Mouse (Mus musculus): Measurements from ENCODE around the gene Gpc6. TPM values are rescaled to one million over a fixed set of nuclear protein-coding genes. Genes with fewer than 3 reads are reported as not detected.

The Gpc6 gene
- total and polyA plus RNA-seq, 3 experiments: not detected

DNA sequence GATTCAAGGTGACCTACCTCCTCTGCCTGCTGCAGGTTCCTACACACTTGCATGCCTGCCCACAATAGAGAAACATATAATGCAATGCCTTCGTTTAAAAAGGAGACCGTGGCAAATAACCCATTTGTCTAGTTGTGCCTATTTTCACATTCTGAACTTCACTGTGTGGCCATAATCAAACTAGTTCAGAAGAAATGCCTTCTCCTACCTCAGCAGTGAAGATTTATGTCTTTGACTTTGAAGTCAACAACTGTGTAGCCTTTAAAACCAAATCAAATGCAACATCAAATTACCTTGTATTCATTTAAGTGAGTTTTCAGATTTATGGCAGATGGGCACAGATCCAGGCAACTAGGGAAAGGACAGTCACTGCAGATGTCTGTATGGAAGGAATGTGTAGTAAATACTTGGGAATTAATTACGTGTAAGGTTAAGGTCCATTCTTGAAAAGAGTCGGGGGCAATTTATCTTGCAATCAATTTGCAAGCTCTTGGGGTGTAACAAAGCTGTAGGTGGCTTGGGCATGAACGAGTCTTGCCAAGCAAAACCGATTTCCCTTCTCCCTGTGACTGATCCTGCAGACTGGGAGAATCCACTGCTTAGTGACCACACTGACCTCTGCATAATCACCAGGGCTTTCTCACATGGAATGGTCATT is 494.6 kb downstream of the Gpc6 start:
- H3K9ac ChIP-seq (ENCODE audit: insufficient read depth, low read depth): no peak overlapping the region
- H3K4me2 ChIP-seq (ENCODE audit: insufficient read depth, low read depth, poor library complexity, severe bottlenecking): no peak overlapping the region
- DNase-seq (ENCODE audit: extremely low read depth): no peak
- H3K27ac ChIP-seq (ENCODE audit: insufficient read depth, low read depth): no peak overlapping the region
- H3K9me3 ChIP-seq (replicated peaks; ENCODE audit: low read length): no peaks in the 10 kb centered on the region
- H3K27me3 ChIP-seq (replicated peaks): no peaks in the 10 kb centered on the region
- in situ Hi-C loops (cut with MboI; ENCODE audit: low pct_ligation_motif_present, low pct_unique_long_range_greater_than_20kb, low sequenced_read_pairs): no loop called here
- H3K79me2 ChIP-seq (replicated peaks; ENCODE audit: control insufficient read depth, extremely low read depth, insufficient read depth, poor library complexity, severe bottlenecking): no peaks in the 10 kb centered on the region
- dilution Hi-C loops (cut with MboI; ENCODE audit: extremely low pct_ligation_motif_present, extremely low pct_unique_long_range_greater_than_20kb, low sequenced_read_pairs): no loop called here
- H3K4me1 ChIP-seq (ENCODE audit: control insufficient read depth in 1 of 2, insufficient read depth in 2 of 2): no peaks in the 10 kb centered on the region
- H3K36me3 ChIP-seq (replicated peaks in 1 of 2; ENCODE audit: control insufficient read depth in 1 of 2, insufficient read depth in 1 of 2, low read length in 1 of 2): no peaks in the 10 kb centered on the region
- TF ChIP-seq TBP (conservative IDR thresholded peaks at IDR 0.05; ENCODE audit: low read depth, low read length): no peak
- TF ChIP-seq ZKSCAN1 (IDR thresholded peaks at IDR 0.05; ENCODE audit: borderline replicate concordance, low read depth, low read length): no peak
- TF ChIP-seq USF2 (conservative IDR thresholded peaks at IDR 0.05; ENCODE audit: low read depth, low read length): no peak
- no peak for TF ChIP-seq POLR2AphosphoS2 (IDR thresholded peaks at IDR 0.05; ENCODE audit: low read depth, low read length)
- TF ChIP-seq JUN (IDR thresholded peaks at IDR 0.05; ENCODE audit: insufficient read depth, low read depth, low read length): no peak
- TF ChIP-seq NRF1 (IDR thresholded peaks at IDR 0.05; ENCODE audit: low read depth, low read length): no peak
- TF ChIP-seq UBTF (IDR thresholded peaks at IDR 0.05; ENCODE audit: low read depth, low read length): no peak
- TF ChIP-seq MEF2A (IDR thresholded peaks at IDR 0.05; ENCODE audit: borderline replicate concordance, low read depth, low read length): no peak
- TF ChIP-seq PAX5 (IDR thresholded peaks at IDR 0.05; ENCODE audit: low read length): no peak
- TF ChIP-seq MXI1 (IDR thresholded peaks at IDR 0.05; ENCODE audit: low read depth, low read length): no peak
- no peak for TF ChIP-seq CTCF (conservative IDR thresholded peaks at IDR 0.05 in 1 of 2, IDR thresholded peaks at IDR 0.05 in 1 of 2; ENCODE audit: low read depth in 2 of 2, low read length in 2 of 2)
- no peak for TF ChIP-seq MAZ (IDR thresholded peaks at IDR 0.05; ENCODE audit: low read depth, low read length)
- no peak overlapping the region for H3K4me3 ChIP-seq (replicated peaks in 1 of 3; ENCODE audit: low read depth in 2 of 3, low read length in 2 of 3, poor library complexity in 1 of 3)

- no peak overlapping the region for H3K27ac ChIP-seq (ENCODE audit: insufficient read depth, low read depth)
- DNase-seq (ENCODE audit: extremely low read depth): no peak
- H3K9ac ChIP-seq (ENCODE audit: insufficient read depth, low read depth): no peak overlapping the region
- H3K4me3 ChIP-seq (replicated peaks in 1 of 3; ENCODE audit: low read depth in 2 of 3, low read length in 2 of 3, poor library complexity in 1 of 3): no peak overlapping the region
- H3K4me1 ChIP-seq (ENCODE audit: control insufficient read depth in 1 of 2, insufficient read depth in 2 of 2): no peaks in the 10 kb centered on the region
- no peaks in the 10 kb centered on the region for H3K79me2 ChIP-seq (replicated peaks; ENCODE audit: control insufficient read depth, extremely low read depth, insufficient read depth, poor library complexity, severe bottlenecking)
- dilution Hi-C loops (cut with MboI; ENCODE audit: extremely low pct_ligation_motif_present, extremely low pct_unique_long_range_greater_than_20kb, low sequenced_read_pairs) (no loop called here), in situ Hi-C loops (cut with MboI; ENCODE audit: low pct_ligation_motif_present, low pct_unique_long_range_greater_than_20kb, low sequenced_read_pairs) (no loop called here)
- H3K4me2 ChIP-seq (ENCODE audit: insufficient read depth, low read depth, poor library complexity, severe bottlenecking): no peak overlapping the region
- TF ChIP-seq USF2 (conservative IDR thresholded peaks at IDR 0.05; ENCODE audit: low read depth, low read length) (no peak), ELF1 (IDR thresholded peaks at IDR 0.05; ENCODE audit: low read depth, low read length) (no peak), CHD1 (IDR thresholded peaks at IDR 0.05; ENCODE audit: low read depth, low read length) (no peak), TCF12 (IDR thresholded peaks at IDR 0.05; ENCODE audit: low read depth, low read length) (no peak), E2F4 (IDR thresholded peaks at IDR 0.05; ENCODE audit: insufficient replicate concordance, low read depth, low read length) (no peak), IRF4 (IDR thresholded peaks at IDR 0.05; ENCODE audit: low read depth, low read length) (no peak), POLR2A (IDR thresholded peaks at IDR 0.05; ENCODE audit: low read depth, low read length) (no peak), JUN (IDR thresholded peaks at IDR 0.05; ENCODE audit: insufficient read depth, low read depth, low read length) (no peak), PAX5 (IDR thresholded peaks at IDR 0.05; ENCODE audit: low read length) (no peak), NELFE (IDR thresholded peaks at IDR 0.05; ENCODE audit: low read depth, low read length) (no peak), RCOR1 (conservative IDR thresholded peaks at IDR 0.05; ENCODE audit: low read depth, low read length) (no peak)
- no peaks in the 10 kb centered on the region for H3K27me3 ChIP-seq (replicated peaks)
- no peaks in the 10 kb centered on the region for H3K9me3 ChIP-seq (replicated peaks; ENCODE audit: low read length)
- H3K36me3 ChIP-seq (replicated peaks in 1 of 2; ENCODE audit: control insufficient read depth in 1 of 2, insufficient read depth in 1 of 2, low read length in 1 of 2): no peaks in the 10 kb centered on the region
These were observed 496.1 kb downstream of the Gpc6 start for GRCm38 (mm10) chr14:117421170-117421569.

Measured in CH12.LX (cell line).